Mouse (Mus musculus) gonadal fat pad, adult 2 months (tissue): Measurements from ENCODE around the gene Nop58. TPM values are rescaled to one million over a fixed set of nuclear protein-coding genes. Genes with fewer than 3 reads are reported as not detected.
"Not testable (repeated sequence)": the region's sequence is repeated elsewhere in the genome, so short reads cannot be mapped to it uniquely, and the experiment has no call there.

Experiments used
- DNase-seq: peaks from one replicate; pipeline ENCODE4 v3.0.0-alpha.2; 2012; ENCODE audit warnings: low read depth
- polyA plus RNA-seq: library from polyadenylated mRNA; depleted of rRNA; stranded (reverse); fragments of >200 nt; gene quantifications from 2 replicates; pipeline ENCODE4 v1.2.3, GENCODE M21; 2012; rRNA removed

The Nop58 gene
- 11.3 and 12.3 TPM in 2 replicates for polyA plus RNA-seq

DNA sequence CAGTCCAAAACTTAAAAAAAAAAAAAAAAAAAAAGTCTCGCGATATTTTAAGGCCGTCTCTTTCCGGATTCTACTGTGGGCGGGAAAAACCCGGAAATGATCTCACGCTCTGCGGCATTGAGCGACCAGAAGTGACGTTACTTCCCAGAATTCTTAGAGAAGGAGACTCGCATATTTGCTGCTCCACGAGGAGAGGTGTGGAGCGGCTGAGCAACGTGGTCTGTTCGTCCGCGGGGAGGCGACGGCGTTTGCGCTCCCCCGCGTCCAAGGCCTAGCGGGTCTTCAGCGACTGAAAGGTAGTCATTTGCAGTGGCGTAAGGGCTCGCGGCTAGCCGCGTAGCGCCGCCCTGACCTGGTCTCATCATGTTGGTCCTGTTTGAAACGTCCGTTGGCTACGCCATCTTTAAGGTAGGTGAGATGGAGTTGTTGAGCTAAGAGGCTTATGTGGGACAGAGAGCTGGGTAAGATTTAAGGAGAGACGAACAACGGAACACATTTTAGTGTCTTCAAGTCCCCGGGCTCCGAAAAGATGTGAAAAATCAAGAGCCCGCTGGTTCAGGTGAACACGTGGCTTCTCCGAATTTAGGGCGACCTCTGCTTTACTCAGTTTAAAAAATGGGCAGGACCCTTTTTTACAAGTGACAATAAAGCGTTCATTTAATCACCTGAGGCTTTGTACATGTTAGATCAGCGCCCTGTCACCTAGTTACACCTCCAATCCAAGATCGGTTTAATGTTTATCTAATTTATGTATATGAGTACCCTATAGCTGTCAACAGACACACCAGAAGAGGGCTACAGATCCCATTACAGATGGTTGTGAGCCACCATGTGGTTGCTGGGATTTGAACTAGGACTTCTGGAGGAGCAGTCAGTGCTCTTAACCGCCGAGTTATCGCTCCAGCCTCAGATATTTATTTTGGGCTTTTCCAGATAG, at the start of gene Nop58:
TSS of gene Nop58 (plus strand) at position 153 of the 937 bp plus-strand sequence.
- DNase-seq = peak; percentile 88

DNA sequence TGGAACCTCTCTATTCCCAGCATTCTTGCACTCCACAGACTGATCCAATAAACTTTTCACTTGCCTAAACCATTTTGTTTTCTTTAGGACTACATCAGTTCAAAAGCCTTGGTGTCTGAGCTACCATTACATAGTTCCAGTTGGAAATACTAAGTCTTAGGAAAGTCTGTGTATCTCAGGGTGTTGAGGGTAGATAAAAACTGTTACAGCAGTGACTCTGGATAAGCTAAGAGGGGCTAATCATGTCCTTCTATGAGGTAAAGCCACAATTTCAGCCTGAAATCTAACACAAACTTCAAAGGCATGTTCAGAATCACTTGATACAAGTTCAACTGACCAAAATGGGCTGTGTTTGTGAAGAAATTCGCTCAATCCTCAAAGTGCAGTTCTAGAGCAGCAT, 48.4 kb upstream of the Nop58 start:
- no peak for DNase-seq

DNA sequence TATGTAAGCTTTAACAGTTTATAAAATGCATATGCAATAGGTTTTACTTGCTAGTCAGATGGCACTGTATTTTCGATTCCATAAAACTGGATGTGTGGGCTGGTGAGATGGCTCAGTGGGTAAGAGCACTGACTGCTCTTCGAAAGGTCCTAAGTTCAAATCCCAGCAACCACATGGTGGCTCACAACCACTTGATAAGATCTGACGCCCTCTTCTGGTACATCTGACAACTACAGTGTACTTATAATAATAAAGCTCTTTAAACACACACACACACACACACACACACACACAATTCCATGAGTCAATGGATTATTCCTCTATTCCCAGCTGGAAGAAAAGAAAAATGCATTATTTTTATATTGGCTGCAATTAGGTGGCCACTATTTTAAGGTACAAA, 46.4 kb upstream of the Nop58 start:
- DNase-seq = no peak

DNA sequence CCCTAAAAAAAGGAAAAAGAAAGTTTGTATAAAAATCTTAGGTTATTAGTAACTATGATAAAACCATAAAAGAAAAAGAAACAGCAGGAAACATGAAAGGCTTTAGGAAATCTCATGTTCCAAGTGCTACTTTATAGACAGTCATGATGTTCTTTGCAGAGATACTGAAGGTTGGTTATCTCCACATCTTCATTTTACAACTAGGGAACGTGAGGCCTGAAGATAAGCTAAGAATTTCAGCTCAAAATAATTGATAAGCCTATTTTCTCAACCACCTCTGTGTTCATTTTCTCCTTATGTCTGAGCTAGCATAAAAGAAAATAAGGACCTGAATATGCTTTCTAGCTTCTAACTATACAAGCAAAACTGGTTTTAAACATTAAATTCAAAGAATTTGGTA, 42.3 kb upstream of the Nop58 start:
- DNase-seq = no peak

DNA sequence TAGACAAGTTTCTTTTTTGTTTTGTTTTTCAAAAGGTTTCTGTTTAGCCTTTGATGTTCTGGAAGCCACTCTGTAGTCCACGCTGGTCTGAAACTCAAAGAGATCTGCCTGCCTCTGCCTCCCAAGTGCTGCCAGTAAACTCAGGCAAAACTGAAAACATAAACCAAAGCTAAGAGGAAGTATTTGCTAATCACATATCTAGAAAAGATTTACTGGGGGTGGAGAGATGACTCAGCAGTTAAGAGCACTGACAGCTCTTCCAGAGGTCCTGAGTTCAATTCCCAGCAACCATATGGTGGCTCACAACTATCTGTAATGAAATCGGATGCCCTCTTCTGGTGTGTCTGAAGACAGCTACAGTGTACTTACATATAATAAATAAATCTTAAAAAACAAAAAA, 38.3 kb upstream of the Nop58 start:
- not testable (repeated sequence) for DNase-seq

DNA sequence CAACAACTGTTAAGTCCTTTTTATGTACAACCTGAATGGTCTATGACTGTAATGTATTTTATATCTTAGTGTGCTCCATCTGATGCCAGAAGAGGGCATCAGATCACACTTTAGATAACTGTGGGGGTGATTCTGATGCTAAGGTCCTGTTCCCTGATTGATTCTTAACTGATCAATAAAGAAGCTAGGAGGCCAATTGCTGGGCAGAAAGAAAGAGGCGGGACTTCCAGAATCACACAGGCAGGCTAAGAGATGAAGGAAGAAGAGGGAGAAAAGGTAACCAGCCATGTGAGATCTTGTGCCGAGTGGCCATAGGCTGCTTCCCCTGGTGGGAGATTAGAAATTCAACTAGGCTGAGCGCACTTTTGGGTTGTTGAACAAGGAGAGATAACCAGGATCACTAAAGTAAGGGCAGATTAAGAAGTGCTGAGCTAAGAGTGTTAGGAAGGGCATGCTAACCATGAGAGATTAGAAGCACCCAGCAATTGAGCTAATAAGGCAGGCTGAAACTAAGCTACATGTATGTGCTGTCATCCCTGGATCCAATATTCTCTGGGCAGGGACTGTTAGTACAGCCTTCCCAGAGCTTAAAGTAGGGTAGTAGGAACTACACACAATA, 33.5 kb upstream of the Nop58 start:
- no peak for DNase-seq

DNA sequence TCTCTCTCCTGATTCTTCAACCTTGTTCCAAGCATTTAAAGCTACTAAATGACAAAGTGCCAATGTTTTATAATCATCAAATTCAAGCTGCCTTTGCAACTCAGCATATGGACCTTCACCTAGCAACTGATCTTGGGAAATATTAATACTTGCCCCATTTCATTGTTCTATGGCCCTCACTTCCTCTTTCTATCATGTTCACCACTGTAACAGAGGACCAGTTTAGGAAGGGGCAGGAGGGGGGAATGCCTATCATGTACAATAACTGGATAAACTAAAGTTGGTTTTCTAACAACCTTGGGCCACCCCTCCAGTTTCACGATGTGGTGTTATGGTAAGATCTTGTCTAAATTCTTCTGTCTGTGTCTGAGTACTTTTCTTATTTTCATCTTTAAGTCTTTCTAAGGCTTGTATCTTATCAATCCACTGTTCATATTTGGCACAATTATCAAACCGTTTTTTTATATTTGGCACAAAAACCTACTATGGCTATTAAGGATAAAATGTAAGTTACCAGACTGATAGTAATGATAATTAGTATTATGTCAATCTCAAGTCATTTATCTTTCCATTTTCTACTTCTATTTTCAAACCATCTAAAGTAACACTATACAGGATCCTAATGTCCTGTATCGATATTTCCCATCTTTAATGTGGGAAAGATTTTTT, 31.4 kb upstream of the Nop58 start:
- DNase-seq = no peak

DNA sequence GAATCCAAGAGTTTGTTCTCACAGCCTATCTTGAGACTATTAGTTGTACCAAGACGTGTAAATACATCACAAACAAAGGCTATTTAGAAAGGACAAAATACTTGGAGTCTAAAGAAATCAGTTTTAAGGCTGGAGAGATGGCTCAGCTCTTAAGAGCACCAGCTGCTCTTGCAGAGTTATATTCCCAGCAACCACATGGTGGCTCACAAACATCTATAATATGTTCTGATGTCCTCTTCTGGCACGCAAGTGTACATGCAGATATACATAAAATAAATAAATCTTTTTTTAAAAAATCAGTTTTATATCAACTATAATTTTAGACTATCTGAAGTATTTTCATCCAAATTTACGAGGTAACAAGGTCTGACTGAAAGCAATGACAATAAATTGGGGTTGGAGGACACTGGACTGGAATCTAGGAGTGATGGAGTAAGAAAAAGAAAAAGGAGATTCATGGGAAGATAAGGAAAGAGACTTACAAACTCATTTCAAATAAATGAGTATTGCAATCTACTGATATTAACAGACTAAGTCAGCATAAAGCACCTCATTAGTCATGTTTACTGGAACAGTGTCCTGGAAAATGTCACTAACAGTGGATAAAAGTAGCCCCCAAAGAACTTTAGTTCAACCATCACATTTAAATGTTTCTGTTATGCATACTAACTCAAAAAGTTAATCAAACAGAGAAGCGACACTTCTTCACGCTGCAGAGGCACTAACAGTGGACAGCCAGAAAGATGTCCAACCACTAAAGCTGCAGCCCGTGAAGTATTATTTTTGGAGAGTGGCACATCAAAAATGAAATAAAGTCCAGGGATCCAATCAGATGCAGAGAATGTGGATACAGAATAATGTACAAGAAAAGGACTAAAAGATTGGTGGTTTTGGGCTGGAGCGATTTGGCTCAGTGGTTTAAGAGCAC, 28.3 kb upstream of the Nop58 start:
- DNase-seq = no peak

DNA sequence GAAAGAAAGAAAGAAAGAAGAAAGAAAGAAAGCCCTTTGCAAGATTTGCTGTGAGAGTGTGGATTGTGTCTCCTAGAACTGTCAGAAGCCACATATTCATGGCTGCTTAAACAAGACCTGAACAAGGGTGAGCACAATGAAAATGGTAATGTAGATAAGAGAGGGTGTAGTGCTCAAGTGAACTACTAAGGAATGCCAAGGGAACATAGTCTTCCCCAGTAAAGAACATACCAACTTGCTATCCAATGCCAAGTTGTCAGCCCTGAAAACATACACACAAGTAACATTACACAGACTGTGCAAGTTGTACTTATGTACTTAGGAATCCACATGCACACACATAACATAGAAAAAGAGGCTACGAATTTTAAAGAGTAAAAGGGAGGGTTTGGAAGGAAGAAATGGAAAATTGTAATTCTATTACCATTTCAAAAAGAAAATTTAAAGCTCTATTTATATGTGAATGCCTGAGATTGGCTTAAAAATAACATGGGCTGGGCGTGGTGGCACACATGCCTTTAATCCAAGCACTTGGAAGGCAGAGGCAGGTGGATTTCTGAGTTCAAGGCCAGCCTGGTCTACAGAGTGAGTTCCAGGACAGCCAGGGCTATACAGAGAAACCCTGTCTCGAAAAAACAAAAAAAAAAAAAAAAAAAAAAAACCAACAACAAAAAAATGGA, 21.2 kb upstream of the Nop58 start:
- DNase-seq = no peak

DNA sequence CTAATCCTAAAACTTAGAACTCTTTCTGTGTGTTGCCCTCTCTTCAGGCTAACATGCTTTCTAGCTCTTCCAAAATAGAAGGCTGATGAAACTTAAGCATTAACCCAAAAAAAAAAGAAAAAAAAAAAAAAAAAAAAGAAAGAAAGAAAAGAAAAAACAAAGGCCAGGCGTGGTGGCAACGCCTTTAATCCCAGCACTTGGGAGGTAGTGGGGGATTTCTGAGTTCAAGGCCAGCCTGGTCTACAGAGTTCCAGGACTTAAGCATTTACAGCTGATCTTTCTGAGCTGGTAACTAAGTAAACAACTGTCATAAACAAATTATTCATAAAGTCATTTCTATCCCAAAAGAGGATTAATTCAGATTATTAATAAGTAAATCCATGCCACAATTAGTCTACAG, 15.9 kb upstream of the Nop58 start:
- DNase-seq = no peak

DNA sequence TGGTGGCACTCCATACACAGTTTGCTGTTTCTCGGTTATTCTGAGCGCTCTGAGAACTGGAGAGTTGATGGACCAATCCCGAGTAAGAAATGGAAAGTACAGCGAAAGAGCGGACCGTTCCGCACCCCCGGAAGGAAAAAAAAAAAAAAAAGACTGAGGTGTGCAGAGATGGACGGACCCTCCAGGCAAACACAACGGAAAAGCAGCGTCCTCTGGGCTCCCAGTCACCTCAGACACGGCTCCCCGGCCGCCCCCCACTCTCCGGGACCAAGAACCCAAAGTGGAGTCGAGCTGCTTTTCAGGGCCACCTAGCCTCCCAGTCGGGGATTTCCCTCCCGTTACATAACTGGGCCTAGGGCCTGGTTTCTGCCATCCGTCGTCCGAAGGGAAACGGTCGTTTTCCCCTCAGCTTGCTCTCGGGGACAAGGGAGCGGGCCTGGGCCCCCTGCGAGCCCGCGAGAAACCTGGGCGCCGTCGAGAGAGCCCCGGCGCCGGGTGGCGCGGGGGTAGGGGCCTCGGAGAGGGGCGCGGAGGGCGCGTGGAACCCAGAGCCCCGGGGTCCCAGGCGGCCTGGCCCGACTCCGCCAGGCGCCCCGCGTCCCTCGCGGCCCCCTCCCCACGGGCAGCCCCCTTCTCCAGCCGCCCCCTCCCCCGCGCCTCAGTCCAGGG, 14.7 kb upstream of the Nop58 start:
- no peak for DNase-seq

DNA sequence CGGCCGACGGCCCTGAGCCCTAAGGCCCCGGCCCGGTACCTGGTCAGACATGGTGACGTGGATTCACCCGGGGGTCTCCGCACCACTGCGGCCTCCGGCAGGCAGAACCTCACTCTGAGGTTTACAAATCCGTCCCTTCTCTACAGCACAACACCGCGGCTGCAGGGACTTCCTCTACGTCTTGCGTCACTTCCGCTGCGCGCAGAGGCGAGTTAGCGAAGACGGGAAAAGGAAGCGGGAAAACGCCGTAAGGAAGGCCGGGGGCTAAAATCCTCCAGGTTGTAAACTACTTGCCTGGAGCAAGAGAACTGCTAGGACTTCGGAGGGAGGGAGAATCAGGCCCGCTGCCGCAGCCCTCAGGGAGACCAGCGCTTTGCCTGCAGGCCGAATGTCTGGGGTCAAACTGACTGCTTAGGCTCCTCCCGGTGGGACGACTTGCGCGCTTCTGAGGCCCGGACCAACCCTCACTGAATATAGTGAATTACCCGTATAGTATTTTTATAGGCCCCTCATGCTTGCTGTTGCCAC, 14.1 kb upstream of the Nop58 start, which contains the start of gene Sumo1:
TSS of gene Sumo1 (minus strand) at position 194 of the 528 bp plus-strand sequence.
- no peak for DNase-seq

DNA sequence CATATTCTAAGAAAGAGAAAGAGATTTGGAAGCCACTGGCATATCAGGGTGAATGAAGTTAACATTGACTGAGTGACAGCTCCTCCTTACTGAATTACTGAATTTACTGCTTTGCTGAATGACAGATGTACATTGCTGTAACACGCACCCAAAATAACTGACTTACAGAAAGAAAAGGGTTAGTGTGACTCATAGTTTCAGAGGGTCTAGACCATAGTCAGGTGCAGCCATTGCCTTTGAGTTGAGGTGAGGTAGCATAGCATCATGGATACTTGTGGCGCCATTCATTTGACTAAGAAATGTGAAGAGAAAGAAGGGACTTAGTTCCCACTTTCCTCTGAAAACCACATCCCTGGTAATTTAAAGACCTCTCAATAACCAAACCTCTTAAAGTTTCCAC, 11.1 kb upstream of the Nop58 start:
- DNase-seq = no peak

DNA sequence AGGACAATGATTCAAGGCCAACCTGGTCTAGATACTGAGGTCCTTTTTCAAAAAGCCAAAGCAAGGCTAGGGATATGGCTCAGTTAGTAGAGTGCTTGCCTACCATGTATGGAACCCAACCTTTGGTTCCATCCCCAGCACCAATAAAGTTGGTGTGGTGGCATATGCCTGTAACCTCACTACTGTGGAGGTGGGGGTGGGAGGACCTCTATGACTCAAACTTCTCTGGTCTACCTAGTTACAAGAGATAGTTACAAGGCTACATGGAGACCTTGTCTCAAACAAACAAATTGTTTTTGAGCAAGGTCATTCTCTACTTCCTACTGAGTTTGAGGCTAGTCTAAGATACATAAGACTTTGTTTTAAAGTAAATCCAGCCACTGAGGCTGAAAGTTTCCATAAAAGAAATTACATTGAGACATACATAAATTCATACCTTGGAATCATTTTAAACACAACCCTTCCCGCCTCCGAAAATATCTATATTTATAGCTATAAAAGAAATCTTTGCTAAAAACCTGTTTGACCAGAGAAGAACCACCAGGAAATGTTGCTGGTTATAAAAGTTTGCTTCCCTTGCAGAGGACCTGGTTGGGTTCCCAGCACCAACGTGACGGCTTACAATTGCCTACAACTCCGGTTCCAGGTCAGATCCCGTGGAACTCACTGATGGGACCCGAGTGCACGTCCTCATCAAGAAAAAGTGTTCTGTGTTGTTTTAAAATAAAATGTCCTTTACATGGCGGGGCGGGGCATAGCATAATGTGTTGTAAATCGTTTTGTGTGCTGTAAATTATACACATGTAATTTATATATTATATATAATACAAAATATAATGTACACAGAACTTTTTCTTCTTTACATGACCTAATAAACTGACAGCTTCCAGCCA, 599 bp upstream of the Nop58 start:
- no peak for DNase-seq

DNA sequence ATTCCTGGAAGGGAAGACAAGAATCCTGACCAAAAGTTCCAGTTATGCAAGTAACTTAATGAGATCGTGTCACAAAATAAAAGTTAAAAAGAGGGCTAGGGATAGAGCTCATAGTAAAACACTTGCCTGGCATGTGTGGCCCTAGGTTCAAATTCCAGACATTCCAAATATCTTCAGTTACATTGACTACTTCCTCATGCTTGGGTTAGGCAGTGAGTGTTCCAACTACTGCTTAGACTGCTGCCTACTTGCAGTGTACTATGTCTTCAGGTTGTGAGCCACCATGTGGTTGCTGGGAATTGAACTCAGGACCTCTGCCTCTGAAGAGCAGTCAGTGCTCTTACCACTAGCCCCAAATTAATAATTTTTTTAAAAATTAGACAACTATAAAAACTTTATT, 2.7 kb downstream of the Nop58 start:
- no peak for DNase-seq

DNA sequence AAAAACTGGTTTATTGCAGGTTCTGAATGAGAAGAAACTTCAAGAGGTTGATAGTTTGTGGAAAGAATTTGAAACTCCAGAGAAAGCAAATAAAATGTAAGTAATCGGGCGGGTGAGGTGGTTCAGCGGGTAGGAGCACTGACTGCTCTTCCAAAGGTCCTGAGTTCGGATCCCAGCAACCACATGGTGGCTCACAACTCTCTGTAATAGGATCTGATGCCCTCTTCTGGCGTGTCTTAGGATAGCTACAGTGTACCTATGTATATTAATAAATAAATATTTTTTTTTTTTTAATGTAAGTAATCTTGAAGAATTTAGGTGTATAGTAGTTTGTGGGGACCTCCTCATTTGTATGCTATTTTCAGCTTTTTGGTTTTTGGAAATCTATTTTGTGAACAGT, 5.7 kb downstream of the Nop58 start:
- no peak for DNase-seq

DNA sequence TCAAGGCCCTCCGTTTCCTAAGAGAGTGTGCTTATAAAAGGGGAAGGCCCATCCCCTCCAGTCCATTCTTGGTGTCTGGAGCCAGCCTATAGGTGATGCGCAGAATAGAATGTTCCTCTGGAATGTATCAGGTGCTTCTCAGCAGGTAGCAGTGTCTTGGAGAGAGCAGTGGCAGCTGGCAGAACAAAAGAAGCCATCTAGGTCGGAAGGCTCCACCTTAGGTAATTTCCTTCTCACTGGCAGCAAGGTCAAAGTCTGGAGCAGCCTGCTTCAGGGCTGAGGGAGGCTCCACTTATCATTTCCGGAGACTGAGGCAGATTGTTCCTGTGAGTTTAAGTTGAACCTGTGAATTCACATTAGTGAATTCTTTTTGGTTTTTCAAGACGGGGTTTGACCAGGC, 13.0 kb downstream of the Nop58 start:
- no peak for DNase-seq

DNA sequence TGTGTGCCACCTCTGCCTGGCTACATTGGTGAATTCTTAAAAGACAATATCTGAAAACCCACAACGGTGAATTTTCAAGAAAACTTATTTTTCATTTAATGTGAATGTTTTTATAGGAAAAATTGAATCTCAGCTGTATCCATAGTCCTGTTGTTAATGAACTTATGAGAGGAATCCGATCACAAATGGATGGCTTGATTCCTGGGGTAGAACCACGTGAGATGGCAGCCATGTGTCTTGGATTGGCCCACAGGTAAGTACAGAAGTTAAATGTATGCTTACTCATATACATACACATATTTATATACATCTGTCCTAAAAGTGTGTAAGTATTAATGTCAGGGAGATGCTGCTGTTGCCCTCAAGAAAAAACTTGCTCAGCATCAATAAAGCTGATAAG, 13.4 kb downstream of the Nop58 start:
- no peak for DNase-seq

DNA sequence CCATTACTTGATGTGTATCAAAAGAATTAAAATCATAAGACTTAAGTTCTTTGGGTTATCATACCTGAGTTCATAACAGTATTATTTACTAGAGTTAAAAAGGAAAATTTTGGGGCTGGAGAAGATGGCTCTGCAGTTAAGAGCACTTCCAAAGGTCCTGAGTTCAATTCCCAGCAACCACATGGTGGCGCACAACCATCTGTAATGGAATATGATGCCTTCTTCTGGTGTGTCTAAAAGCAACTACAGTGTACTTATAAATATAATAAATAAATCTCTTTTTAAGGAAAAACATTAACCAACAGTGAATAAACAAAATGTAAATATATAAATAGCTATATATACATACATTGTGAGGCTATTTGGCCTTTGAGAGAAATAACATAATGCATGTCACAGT, 17.0 kb downstream of the Nop58 start:
- no peak for DNase-seq
